ENCODE assay signal across 8 mouse cellular contexts in the genomic region with DNA sequence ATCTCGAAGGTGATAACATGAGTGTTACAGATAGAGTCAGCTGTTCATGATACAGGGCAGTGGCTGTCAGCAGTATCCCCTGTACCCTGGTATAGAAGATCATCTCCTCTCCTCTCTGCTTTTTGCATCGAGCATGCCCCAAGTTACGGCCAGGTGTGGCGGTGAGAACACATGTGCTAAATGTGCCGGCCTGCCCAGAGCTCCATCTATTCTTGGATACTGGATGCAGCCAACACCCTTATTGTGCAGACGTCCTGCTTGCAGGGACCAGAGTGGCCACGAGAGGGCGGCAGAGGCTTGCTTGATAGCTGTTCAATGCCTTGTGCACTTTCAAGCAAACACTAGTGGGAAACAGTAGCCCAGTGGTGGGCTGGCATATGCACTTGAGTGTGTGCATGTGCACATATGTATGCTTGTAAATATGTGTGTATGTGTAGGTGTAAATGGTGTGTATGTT. TPM values are rescaled to one million over a fixed set of nuclear protein-coding genes. Genes with fewer than 3 reads are reported as not detected.
DNase-seq lines count a peak whose midpoint lies in the region; ATAC-seq and TF ChIP-seq lines count a peak whose summit lies in the region.

No protein-coding gene starts in this region.

- peak; percentile 99 for DNase-seq in gastrocnemius, postnatal 10 days
- peak; percentile 90 for DNase-seq in induced T-regulatory cell, adult 2 months (ENCODE audit: low read depth)
- DNase-seq in left cerebral cortex, adult 9 months (ENCODE audit: low spot score in 2 of 2): peak; percentile 73 to 99
- peak; percentile 92 for DNase-seq in right cerebral cortex, postnatal 25 days
- DNase-seq in urinary bladder, postnatal 4 days (ENCODE audit: low spot score in 2 of 2): peak; percentile 84 to 96

- no peak overlapping the region for H3K27ac ChIP-seq in cortical plate, adult 2 months (ENCODE audit: insufficient read depth, low read length)

- ATAC-seq in activated CD4-positive, CD25-positive, alpha-beta regulatory T cell, adult 4 months: peak; percentile 92
- peak; percentile 83 for ATAC-seq in megakaryocyte-erythroid progenitor cell, adult 5-6 weeks (replicated peaks; ENCODE audit: low FRiP score, low TSS enrichment, poor library complexity, severe bottlenecking)

- no peak overlapping the region for H3K4me3 ChIP-seq in cortical plate, adult 2 months (ENCODE audit: insufficient read depth, low read length)

- TF ChIP-seq POLR2A in cortical plate, adult 2 months (IDR thresholded peaks at IDR 0.05; ENCODE audit: extremely low read depth, insufficient read depth, low read length): no peak

- peak; percentile 99 for TF ChIP-seq CTCF in cortical plate, adult 2 months (IDR thresholded peaks at IDR 0.05; ENCODE audit: extremely low read depth, insufficient read depth, low read length)

- H3K4me1 ChIP-seq in cortical plate, adult 2 months (ENCODE audit: control insufficient read depth, insufficient read depth, low read length): no peaks in the 10 kb centered on the region

RNA-seq across cellular contexts. Expression of a gene that starts 16.8 kb away (rescaled TPM):
- 10 to 100 TPM; 45.6 to 60.6 TPM for polyA plus RNA-seq in activated CD4-positive, CD25-positive, alpha-beta regulatory T cell, adult 4 months (2017; shearing (Covaris generic))
- 150 and 155 TPM in 2 replicates for polyA plus RNA-seq in cortical plate, adult 2 months (2012; rRNA removed)
- total RNA-seq in gastrocnemius, postnatal 10 days (2021): 10 to 100 TPM; 44.1 to 47.3 TPM
- 84.0 and 105 TPM in 2 replicates for total RNA-seq in megakaryocyte-erythroid progenitor cell, adult 5-6 weeks (2014; fragmentation: Nextera tagmentation)
- total RNA-seq in megakaryocyte-erythroid progenitor cell, adult 5-6 weeks (2017): 56.1 and 59.7 TPM in 2 replicates

RNA-seq across cellular contexts. Expression of a gene that starts 17.2 kb away (rescaled TPM):
- 10 to 100 TPM; 16.2 to 21.6 TPM for polyA plus RNA-seq in activated CD4-positive, CD25-positive, alpha-beta regulatory T cell, adult 4 months (2017; shearing (Covaris generic))
- 22.4 and 29.5 TPM in 2 replicates for polyA plus RNA-seq in cortical plate, adult 2 months (2012; rRNA removed)
- 10 to 100 TPM; 12.9 to 13.6 TPM for total RNA-seq in gastrocnemius, postnatal 10 days (2021)
- 75.4 and 82.3 TPM in 2 replicates for total RNA-seq in megakaryocyte-erythroid progenitor cell, adult 5-6 weeks (2014; fragmentation: Nextera tagmentation)
- total RNA-seq in megakaryocyte-erythroid progenitor cell, adult 5-6 weeks (2017): 97.2 and 145 TPM in 2 replicates

RNA-seq across cellular contexts. Expression of a gene that starts 55.1 kb away (rescaled TPM):
- polyA plus RNA-seq in activated CD4-positive, CD25-positive, alpha-beta regulatory T cell, adult 4 months (2017; shearing (Covaris generic)): 10 to 100 TPM; 11.4 to 11.9 TPM
- polyA plus RNA-seq in cortical plate, adult 2 months (2012; rRNA removed): 5.7 and 7.8 TPM in 2 replicates
- total RNA-seq in gastrocnemius, postnatal 10 days (2021): 1 to 10 TPM; 4.3 to 4.6 TPM
- 14.6 and 17.1 TPM in 2 replicates for total RNA-seq in megakaryocyte-erythroid progenitor cell, adult 5-6 weeks (2014; fragmentation: Nextera tagmentation)
- 5.8 and 10.1 TPM in 2 replicates for total RNA-seq in megakaryocyte-erythroid progenitor cell, adult 5-6 weeks (2017)

RNA-seq across cellular contexts. Expression of a gene that starts 55.3 kb away (rescaled TPM):
- polyA plus RNA-seq in activated CD4-positive, CD25-positive, alpha-beta regulatory T cell, adult 4 months (2017; shearing (Covaris generic)): 1 to 10 TPM; 1.4 to 2.6 TPM
- 3.8 and 4.2 TPM in 2 replicates for polyA plus RNA-seq in cortical plate, adult 2 months (2012; rRNA removed)
- 1 to 10 TPM; 3.9 to 5.2 TPM for total RNA-seq in gastrocnemius, postnatal 10 days (2021)
- 18.9 and 23.1 TPM in 2 replicates for total RNA-seq in megakaryocyte-erythroid progenitor cell, adult 5-6 weeks (2014; fragmentation: Nextera tagmentation)
- 7.4 and 9.1 TPM in 2 replicates for total RNA-seq in megakaryocyte-erythroid progenitor cell, adult 5-6 weeks (2017)

Comparison
In these comparisons a context has a peak if more than half of its experiments do, and no peak if none do; other contexts are left out.
1. RNA of a gene that starts 17.2 kb away (total RNA-seq): 75.4 to 145 TPM in megakaryocyte-erythroid progenitor cell, adult 5-6 weeks; 12.9 to 13.6 TPM in gastrocnemius, postnatal 10 days; every median in the first group is over 4 times any median in the second.
2. Peak in every context shown above with its lines, with median percentiles within 50 percentile points of each other: DNase-seq.